1 mouse cellular context compared by ENCODE assay signal in the genomic region with DNA sequence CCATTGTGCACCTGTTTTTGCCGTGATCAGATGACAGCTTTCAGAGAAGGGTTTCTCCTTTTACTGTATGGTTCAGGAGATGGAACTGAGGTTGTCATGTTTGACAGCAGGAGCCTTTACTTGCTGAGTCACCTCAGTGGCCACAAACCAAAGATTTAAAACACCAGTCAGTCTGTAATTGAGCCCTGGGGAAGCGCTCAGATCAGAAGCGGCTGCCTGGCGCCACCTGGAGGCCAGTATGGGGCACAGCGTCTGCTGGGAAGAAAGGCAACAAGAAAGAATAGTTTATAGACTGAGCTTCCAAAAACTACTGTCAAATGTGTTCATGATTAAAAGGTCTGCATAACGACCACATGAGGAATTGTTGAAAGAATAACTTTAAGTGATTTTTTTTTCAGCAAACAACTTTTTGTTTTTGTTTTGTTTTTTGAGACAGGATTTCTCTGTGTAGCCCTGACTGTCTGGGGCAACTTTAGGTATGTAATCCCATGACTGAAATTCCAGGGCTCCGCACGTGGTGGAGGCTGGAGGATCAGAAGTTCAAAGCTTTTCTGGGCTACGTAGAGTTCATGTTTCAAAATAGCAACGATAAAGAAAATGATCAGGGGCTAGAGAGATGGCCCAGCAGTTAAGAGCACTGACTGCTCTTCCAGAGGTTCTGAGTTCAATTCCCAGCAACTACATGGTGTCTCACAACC.
TF ChIP-seq lines count a peak whose summit lies in the region.

No protein-coding gene starts in this region.

TF ChIP-seq in MEL, 35 proteins besides CTCF, POLR2A, EP300 and RAD21 (continued from another document):
- TF ChIP-seq UBTF (IDR thresholded peaks at IDR 0.05; ENCODE audit: borderline replicate concordance, insufficient read depth, low read depth, low read length): no peak
- no peak for TF ChIP-seq USF1 (IDR thresholded peaks at IDR 0.05; ENCODE audit: low read depth, low read length)
- no peak for TF ChIP-seq NELFE (IDR thresholded peaks at IDR 0.05; ENCODE audit: low read depth, low read length)
- no peak for TF ChIP-seq ZKSCAN1 (IDR thresholded peaks at IDR 0.05; ENCODE audit: low read depth, low read length)
- peak; percentile 79; the same call in 1 of the 2 replicates for TF ChIP-seq MAFK (IDR thresholded peaks at IDR 0.05; ENCODE audit: borderline replicate concordance, low read depth, low read length)
- TF ChIP-seq SMC3 (IDR thresholded peaks at IDR 0.05; ENCODE audit: low read depth, low read length): peak; percentile 94
- peak; percentile 72 for TF ChIP-seq RCOR1 (IDR thresholded peaks at IDR 0.05; ENCODE audit: low read depth, low read length)
- TF ChIP-seq ZNF384 (IDR thresholded peaks at IDR 0.05; ENCODE audit: low read depth, low read length): no peak
- TF ChIP-seq CHD2 (IDR thresholded peaks at IDR 0.05; ENCODE audit: low read length): no peak
- TF ChIP-seq TBP (IDR thresholded peaks at IDR 0.05; ENCODE audit: low read depth, low read length): no peak
- TF ChIP-seq SIN3A (IDR thresholded peaks at IDR 0.05; ENCODE audit: low read length): peak; percentile 87
- no peak for TF ChIP-seq USF2 (IDR thresholded peaks at IDR 0.05; ENCODE audit: borderline replicate concordance in 1 of 2, insufficient read depth in 1 of 2, low read depth in 1 of 2, low read length in 2 of 2)
- TF ChIP-seq GATA1 (IDR thresholded peaks at IDR 0.05; ENCODE audit: low read depth, low read length): 0 out of 2 replicates have a peak, but pooled peaks have one; percentile 17
- TF ChIP-seq HCFC1 (IDR thresholded peaks at IDR 0.05; ENCODE audit: low read depth, low read length): no peak
- no peak for TF ChIP-seq CHD1 (IDR thresholded peaks at IDR 0.05; ENCODE audit: low read depth, low read length)
- peak; percentile 51 for TF ChIP-seq ETS1 (IDR thresholded peaks at IDR 0.05; ENCODE audit: low read depth, low read length)
- TF ChIP-seq E2F4 (IDR thresholded peaks at IDR 0.05; ENCODE audit: borderline replicate concordance, low read depth, low read length): no peak
- TF ChIP-seq POLR2AphosphoS2 (IDR thresholded peaks at IDR 0.05; ENCODE audit: low read length): no peak
